Mouse (Mus musculus): ENCODE measurements around the gene Dip2c.

Gene Dip2c

DNA sequence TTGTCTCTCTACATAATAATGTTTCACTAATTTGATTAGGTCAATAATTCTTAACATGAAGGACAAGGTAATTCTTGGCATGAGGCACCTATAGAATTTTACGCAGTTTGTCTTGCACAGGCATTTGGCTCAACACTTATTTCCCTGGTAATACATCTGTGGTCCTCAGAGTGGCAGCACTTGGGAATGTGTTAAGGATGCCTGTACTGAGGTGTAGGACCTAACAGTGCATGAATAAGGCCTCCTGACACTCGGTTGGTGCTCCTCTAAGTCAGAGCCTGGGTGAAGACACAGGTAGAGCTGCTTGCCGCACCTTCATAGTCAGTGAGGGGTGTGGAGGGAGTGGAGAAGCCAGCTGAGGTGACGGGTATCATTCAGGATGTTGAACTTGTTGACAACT lies 407.0 kb downstream of the Dip2c start:
- DNase-seq: no peak

GRCm38 (mm10) chr13:9684153-9684923 lies 408.0 kb downstream of the Dip2c start:
- DNase-seq: no peak

DNA sequence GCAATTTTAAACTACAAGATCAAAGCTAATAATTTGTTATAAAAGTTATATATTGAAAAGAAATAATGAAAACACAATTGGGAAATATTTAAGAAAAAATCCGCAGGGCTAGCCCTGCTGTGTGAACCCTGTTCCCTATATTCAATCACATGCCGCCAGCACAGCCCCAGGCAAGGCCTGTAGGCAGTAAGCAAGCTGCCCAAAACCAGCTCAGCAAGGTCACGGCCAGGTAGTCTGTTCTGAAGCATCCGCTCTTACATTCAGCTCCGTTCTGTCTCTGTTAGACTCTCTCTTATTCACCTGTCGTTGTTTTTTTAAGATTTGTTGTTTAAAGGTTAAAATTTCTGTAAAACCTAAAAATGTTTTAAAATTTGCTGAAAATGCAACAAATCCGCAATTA lies 409.9 kb downstream of the Dip2c start:
- DNase-seq: no peak

DNA sequence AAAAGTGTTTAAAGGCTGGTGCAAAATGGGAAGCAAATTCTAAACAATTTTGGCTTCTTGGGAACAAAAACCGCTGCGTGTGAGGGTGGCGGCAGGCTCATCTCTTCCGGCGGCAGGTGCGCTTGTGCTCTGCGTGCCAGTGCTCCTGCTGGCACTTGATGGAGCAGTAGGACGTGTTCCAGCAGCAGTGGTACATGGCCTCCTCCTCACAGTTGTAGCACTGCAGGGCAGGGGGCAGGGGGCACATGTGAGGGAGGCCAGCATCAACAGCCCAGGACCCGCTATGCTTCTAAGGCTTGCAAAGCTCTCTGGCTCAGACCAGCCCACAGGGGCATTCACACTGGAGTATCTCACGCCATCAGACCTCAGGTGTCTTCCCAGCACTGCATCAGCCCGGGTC lies 410.4 kb downstream of the Dip2c start:
- no peak for DNase-seq

DNA sequence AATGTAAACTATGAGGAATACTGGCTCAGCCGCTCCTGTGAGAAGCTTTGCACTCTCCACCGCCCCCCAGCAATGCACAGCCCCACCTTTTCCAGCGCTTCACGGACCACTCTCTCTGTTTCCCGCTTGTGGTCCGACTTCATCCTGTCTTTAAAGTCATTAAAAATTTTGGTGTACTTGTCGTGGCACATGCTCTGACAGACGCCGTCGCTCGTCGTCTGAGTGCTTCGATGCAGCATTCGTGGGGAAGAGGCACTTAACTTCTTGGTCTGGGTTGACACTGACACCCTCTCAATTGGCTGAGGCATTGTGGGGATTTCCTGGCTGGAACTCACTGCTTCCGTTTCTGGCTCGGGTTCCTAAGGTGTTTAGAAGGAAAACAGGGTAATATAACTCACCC lies 413.0 kb downstream of the Dip2c start:
- DNase-seq: no peak

DNA sequence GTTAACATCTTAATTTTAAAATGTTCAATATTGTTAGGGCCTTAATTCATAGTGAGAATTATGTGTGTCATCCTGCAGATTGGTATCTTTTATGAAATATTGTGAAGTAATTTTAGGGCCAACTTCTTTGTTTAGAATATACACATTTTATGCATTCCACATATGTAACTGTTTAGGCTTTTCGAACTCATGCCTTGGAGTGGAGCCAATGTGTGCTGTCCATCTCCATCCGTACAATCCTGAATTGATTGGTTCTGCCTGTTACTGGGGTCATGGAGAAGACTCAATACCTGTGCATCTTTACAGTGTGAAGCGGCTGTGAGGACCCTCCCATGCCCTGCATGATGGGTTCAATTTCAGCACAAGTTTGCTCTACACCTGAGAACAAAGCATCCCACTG lies 416.5 kb downstream of the Dip2c start:
- DNase-seq: no peak

DNA sequence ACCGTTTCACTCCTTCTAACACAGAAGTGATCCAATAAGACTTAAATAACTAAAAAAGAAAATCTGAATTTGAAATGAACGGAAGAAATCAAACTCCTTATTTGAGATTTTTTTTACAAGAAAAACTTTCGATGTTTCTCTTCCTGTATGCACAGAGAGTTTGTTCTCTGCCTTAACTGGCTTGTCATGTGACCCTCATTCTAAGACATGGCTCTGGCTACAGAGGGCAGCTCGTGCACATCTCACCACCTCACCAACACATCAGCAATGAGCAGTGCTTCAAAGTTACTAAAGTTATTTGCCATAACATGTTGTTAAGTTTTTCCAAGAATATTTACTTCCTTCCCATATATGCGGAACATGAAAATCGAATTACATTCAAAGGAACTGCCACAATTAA lies 418.3 kb downstream of the Dip2c start:
- DNase-seq: no peak

DNA sequence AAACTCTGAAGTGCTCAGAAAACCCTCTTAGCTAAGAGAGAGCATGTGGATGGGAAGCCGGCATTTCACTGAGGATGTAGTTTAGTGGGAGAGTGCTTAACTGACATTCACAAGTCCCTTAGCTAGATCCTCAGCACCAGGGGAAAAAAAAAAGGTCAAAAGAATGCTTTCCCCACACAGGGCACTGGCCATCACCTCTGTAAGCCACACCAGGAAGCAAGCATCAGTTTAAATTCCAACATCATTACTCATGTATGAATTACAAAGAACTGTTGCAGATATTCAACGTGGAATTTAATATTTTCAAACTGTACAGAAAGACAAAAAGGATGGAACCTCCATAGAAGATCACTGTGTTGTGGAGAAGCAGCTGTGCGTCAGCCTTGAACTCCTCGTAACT lies 419.1 kb downstream of the Dip2c start:
- DNase-seq: no peak

DNA sequence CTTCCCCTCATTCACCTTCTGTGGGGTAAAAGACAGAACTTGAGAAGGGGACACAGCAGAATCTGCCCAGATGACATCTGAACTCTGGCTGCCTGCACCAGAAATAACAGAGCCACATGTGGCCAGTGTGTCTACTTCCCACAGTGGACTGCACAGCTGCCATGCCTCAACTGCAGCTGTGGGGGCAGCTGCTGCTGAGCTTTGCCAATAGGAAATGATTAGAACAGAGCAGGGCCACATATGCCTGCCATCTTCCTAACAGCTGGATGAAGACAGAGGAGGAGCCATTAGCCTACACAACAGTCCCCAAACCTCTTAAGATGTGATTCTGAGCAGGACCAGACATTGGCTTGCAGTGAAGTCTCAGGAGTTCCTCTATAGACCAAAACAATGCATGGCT lies 419.5 kb downstream of the Dip2c start:
- no peak for DNase-seq

- no peak for DNase-seq
Observed at GRCm38 (mm10) chr13:9697340-9697739, 421.0 kb downstream of the Dip2c start.

DNA sequence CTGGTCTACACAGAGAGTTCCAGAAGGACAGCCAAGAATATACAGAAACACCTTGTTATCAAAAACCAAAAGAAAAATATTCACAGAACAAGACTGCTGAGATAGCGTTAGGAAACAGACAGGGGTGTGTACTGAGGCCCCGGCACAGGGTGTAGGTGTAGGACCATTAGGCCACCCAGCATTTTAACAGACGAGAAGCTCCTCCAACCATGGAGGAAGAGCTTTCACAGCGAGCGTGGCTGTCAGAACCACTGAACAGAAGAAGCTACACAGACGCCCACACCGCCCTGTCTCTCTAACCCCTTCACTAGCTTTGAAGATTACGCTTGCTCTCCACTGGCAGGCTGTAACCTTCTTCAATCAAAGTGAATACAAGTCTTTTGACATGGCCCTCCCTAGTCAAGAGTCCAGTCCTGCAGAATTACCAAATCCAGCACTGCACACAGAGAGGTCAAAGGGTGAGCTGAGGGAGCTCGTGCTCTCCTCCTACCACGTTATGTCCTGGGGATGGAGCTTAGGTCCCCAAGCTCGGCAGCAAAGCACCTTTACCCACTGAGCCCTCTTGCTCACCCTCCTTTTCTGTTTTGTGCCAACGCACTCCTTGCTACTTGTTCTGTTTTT lies 426.4 kb downstream of the Dip2c start:
- no peak for DNase-seq

DNA sequence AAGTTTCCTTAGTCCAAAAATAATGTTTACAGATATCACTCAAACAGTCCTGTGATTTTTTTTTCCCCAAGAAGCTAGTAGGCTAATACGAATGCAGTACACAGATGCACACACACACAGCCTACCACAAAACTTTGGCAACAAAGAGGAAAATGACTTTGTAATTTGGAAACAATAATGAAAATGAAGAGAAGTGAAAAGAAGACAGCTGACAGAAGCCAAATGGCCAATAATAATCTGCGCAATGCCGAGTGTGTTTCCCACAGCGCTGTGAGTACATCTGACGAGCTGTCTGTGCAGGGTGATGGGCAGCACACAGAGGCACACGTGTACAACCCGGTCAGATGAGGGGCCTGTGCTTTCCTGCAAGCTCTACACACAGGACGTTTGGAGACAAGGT lies 430.4 kb downstream of the Dip2c start:
- no peak for DNase-seq

DNA sequence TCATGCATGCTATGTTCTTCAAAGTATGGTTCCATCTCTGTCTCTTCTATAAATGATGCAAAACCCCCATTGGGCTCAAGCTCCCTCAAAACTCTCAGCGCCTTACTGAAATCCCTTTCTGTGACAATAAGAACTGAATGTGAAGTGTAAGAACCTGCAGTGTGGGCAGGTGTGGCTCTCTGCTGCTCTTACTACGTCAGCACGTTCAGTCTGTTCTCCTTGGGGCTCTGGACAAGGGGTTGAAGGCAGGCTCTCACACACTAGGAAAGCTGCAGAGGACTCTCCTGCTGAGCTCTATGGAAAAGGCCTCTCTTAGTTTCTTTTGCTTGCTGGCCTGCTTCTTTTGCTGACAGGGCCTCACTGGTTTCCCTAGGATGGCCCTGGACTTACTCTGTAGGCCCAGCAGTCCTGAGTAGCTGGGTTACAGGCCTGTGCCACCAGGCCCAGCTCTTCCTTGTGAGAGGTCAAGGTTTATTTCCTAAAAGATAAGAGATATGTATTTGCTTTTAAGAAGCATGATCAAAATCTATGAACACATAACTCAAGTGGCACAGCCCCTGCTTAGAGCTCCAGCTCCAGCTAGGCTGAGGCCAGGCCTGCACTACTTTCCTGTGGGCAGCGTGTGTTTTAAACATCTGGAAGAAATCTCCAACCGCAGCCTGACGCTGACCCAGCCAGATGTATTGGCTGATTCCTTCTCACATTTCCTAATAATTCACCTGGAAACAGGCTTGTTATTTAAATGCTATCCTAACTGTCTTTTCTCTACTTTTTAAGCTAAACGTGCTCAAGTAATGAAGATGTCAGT lies 432.3 kb downstream of the Dip2c start:
- no peak for DNase-seq

GRCm38 (mm10) chr13:9712409-9712808 lies 436.1 kb downstream of the Dip2c start:
- DNase-seq: no peak

- DNase-seq: peak; percentile 3
Observed at GRCm38 (mm10) chr13:9712971-9713370, 436.6 kb downstream of the Dip2c start.

DNA sequence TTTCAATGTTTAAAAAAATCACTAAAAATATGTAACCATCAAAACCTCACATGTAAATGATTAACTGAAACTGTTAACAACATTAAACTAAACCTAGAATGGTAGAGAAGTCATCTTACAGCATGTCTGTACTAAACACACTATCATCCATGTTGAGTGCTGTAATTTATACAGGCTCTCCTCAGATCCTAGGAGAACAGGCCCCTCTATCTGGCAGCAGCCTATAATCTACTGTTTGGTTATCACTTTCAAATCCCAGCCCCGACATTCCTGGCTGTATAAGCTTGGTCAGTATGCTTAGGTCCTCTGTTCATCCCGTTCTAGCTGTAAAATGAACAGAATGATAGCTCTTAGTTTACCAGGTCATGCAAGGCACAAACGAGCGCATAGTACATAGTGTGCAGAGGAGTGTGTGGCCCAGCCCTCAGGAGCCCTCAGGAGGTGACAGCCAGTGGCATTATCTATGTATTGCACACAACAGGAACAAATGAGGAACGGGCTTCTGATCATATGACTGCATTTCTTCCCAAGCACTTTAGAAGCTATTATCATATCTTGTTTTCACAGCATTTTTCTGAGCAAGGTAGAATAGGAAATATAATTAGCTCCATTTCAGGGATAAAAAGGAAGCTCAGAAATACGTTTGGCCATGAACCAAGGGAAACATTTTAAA lies 437.3 kb downstream of the Dip2c start:
- no peak for DNase-seq

DNA sequence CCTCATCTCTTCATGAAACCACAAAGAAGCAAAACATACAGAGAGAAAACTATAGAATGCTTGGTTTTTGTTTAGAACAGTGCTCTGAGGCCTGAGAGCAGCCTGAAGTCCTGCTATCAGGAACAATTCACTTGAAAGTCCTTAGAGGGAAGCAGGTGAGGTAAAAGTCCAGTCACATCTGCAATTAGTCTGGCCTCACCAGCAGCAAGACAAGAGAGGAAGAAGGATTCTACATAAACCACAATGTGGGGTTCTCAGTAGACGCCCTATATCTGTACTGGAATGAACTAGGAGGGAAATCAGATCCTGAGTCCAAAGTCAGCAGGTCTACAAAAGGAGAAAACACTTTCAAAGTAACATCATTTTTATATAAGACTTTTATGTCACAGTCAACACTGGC lies 438.9 kb downstream of the Dip2c start:
- DNase-seq: no peak

Data from retina, postnatal 1 day (tissue).